12 mouse cellular contexts compared by ENCODE assay signal in genomic region chr2:32734933-32735332, GRCm38 (mm10). TPM values are rescaled to one million over a fixed set of nuclear protein-coding genes. Genes with fewer than 3 reads are reported as not detected.
DNase-seq lines count a peak whose midpoint lies in the region; ATAC-seq lines count a peak whose summit lies in the region.
"Had no signal": no experiment of that assay in that cellular context is flagged by ENCODE, and none has a peak within 500 bp of the region (broad histone marks: within the 10 kb centered on the region; RNA-seq: fewer than 3 reads in every experiment).

No protein-coding gene starts in this region.

- WGBS in forebrain, embryonic 10.5 days = 46% methylated on average over 4 of the region's 4 CpGs
- WGBS in forebrain, embryonic 14.5 days = 58% methylated on average over 4 of the region's 4 CpGs
- 33% methylated on average over 4 of the region's 4 CpGs for WGBS in liver, embryonic 15.5 days (ENCODE audit: insufficient replicate concordance)
- 57% methylated on average over 4 of the region's 4 CpGs for WGBS in forebrain, embryonic 13.5 days

- no peak for ATAC-seq in forebrain, embryonic 14.5 days
- ATAC-seq in liver, embryonic 15.5 days (ENCODE audit: insufficient read depth) = peak; percentile 45; the same call in 1 of the 2 replicates
- ATAC-seq in forebrain, embryonic 13.5 days = no peak
- ATAC-seq: activated CD4-positive, CD25-positive, alpha-beta regulatory T cell, adult 4 months had no signal

- H3K9ac ChIP-seq in forebrain, embryonic 14.5 days (ENCODE audit: low read length) = no peak overlapping the region
- H3K9ac ChIP-seq in liver, embryonic 15.5 days = no peak overlapping the region
- no peak overlapping the region for H3K9ac ChIP-seq in forebrain, embryonic 13.5 days

- DNase-seq in forebrain, embryonic 10.5 days (ENCODE audit: extremely low spot score, low spot score) = no peak
- no peak for DNase-seq in forebrain, embryonic 14.5 days (ENCODE audit: low spot score)
- peak; percentile 77 for DNase-seq in kidney, adult 11 months
- DNase-seq in cerebellum, adult 11-12 months = no peak
- DNase-seq in right cerebral cortex, postnatal 4 days = no peak

- peaks cover 3% of the 10 kb centered on the region; the same call in 1 of the 2 replicates for H3K36me3 ChIP-seq in forebrain, embryonic 10.5 days (replicated peaks)
- H3K36me3 ChIP-seq in forebrain, embryonic 14.5 days (ENCODE audit: control insufficient read depth, insufficient read depth, low read length) = no peaks in the 10 kb centered on the region
- H3K36me3 ChIP-seq in liver, embryonic 15.5 days (replicated peaks) = no peaks in the 10 kb centered on the region
- H3K36me3 ChIP-seq in forebrain, embryonic 13.5 days (ENCODE audit: poor library complexity, severe bottlenecking) = no peaks in the 10 kb centered on the region

- H3K27me3 ChIP-seq in forebrain, embryonic 10.5 days (ENCODE audit: poor library complexity, severe bottlenecking) = peaks cover 12% of the 10 kb centered on the region
- H3K27me3 ChIP-seq in forebrain, embryonic 14.5 days (replicated peaks; ENCODE audit: control insufficient read depth, insufficient read depth, low read length) = no peaks in the 10 kb centered on the region
- no peaks in the 10 kb centered on the region for H3K27me3 ChIP-seq in liver, embryonic 15.5 days
- H3K27me3 ChIP-seq in forebrain, embryonic 13.5 days = no peaks in the 10 kb centered on the region; the same call in 1 of the 2 replicates

- H3K9me3 ChIP-seq in forebrain, embryonic 10.5 days = no peaks in the 10 kb centered on the region
- no peaks in the 10 kb centered on the region for H3K9me3 ChIP-seq in forebrain, embryonic 14.5 days (replicated peaks; ENCODE audit: control insufficient read depth, low read length)
- H3K9me3 ChIP-seq in liver, embryonic 15.5 days (replicated peaks) = no peaks in the 10 kb centered on the region
- H3K9me3 ChIP-seq in forebrain, embryonic 13.5 days (replicated peaks) = no peaks in the 10 kb centered on the region

- H3K4me2 ChIP-seq in forebrain, embryonic 14.5 days (ENCODE audit: low read length) = no peak overlapping the region
- H3K4me2 ChIP-seq in liver, embryonic 15.5 days = no peak overlapping the region
- H3K4me2 ChIP-seq in forebrain, embryonic 13.5 days = no peak overlapping the region

- peak overlapping the region; percentile 54 for H3K27ac ChIP-seq in forebrain, embryonic 10.5 days
- H3K27ac ChIP-seq in forebrain, embryonic 14.5 days (ENCODE audit: low read depth, low read length) = no peak overlapping the region; the same call in 1 of the 2 replicates
- H3K27ac ChIP-seq in brown adipose tissue, adult 24 weeks (replicated peaks; ENCODE audit: low read depth, low read length) = peak overlapping the region; percentile 99
- H3K27ac ChIP-seq in liver, embryonic 15.5 days (replicated peaks) = no peak overlapping the region
- no peak overlapping the region for H3K27ac ChIP-seq in forebrain, embryonic 13.5 days
- H3K27ac ChIP-seq: macrophage had no signal

- H3K4me1 ChIP-seq in forebrain, embryonic 10.5 days = peaks cover 67% of the 10 kb centered on the region
- H3K4me1 ChIP-seq in forebrain, embryonic 14.5 days (ENCODE audit: control insufficient read depth, insufficient read depth, low read length) = no peaks in the 10 kb centered on the region
- H3K4me1 ChIP-seq in brown adipose tissue, adult 24 weeks (ENCODE audit: control insufficient read depth, insufficient read depth, insufficient read length, low read length) = peaks cover 22% of the 10 kb centered on the region
- H3K4me1 ChIP-seq in liver, embryonic 15.5 days (replicated peaks) = peaks cover 11% of the 10 kb centered on the region; the same call in 1 of the 2 replicates
- H3K4me1 ChIP-seq in forebrain, embryonic 13.5 days = no peaks in the 10 kb centered on the region

- no peak overlapping the region for H3K4me3 ChIP-seq in forebrain, embryonic 10.5 days
- no peak overlapping the region for H3K4me3 ChIP-seq in forebrain, embryonic 14.5 days (ENCODE audit: low read depth, low read length)
- peak overlapping the region; percentile 23 for H3K4me3 ChIP-seq in brown adipose tissue, adult 24 weeks (ENCODE audit: insufficient read depth, low read depth, low read length)
- H3K4me3 ChIP-seq in liver, embryonic 15.5 days (replicated peaks) = no peak overlapping the region
- no peak overlapping the region for H3K4me3 ChIP-seq in forebrain, embryonic 13.5 days
- H3K4me3 ChIP-seq: erythroblast, embryonic 14.5 days had no signal

RNA-seq across cellular contexts. Expression of gene 6330409D20Rik, which starts 5.9 kb away (rescaled TPM):
- 0.69 and 1.2 TPM in 2 replicates for polyA plus RNA-seq in forebrain, embryonic 10.5 days (2016; fragmentation: Nextera tagmentation; extraction: Ambion mirVana)
- polyA plus RNA-seq in forebrain, embryonic 14.5 days (2014; fragmentation: Nextera tagmentation; extraction: Ambion mirVana) = 3.2 and 3.4 TPM in 2 replicates
- not detected in 2 replicates for polyA plus RNA-seq in brown adipose tissue, adult 24 weeks (2012; ENCODE audit: insufficient read depth, insufficient read length, missing spikeins)
- not detected in 2 replicates for polyA plus RNA-seq in liver, embryonic 15.5 days (2015; fragmentation: Nextera tagmentation; extraction: Ambion mirVana)
- polyA plus RNA-seq in forebrain, embryonic 13.5 days (2015; fragmentation: Nextera tagmentation; extraction: Ambion mirVana) = 1.6 and 2.5 TPM in 2 replicates
- polyA plus RNA-seq: C2C12; erythroblast, embryonic 14.5 days; macrophage had no signal

RNA-seq across cellular contexts. Expression of gene Sh2d3c, which starts 14.1 kb away (rescaled TPM):
- 28.6 and 30.2 TPM in 2 replicates for polyA plus RNA-seq in forebrain, embryonic 10.5 days (2016; fragmentation: Nextera tagmentation; extraction: Ambion mirVana)
- polyA plus RNA-seq in forebrain, embryonic 14.5 days (2014; fragmentation: Nextera tagmentation; extraction: Ambion mirVana) = 25.8 and 37.4 TPM in 2 replicates
- 4.4 and 6.3 TPM in 2 replicates for polyA plus RNA-seq in brown adipose tissue, adult 24 weeks (2012; ENCODE audit: insufficient read depth, insufficient read length, missing spikeins)
- 7.0 and 8.3 TPM in 2 replicates for polyA plus RNA-seq in liver, embryonic 15.5 days (2015; fragmentation: Nextera tagmentation; extraction: Ambion mirVana)
- 23.5 and 29.2 TPM in 2 replicates for polyA plus RNA-seq in forebrain, embryonic 13.5 days (2015; fragmentation: Nextera tagmentation; extraction: Ambion mirVana)

RNA-seq across cellular contexts. Expression of gene Cdk9, which starts 22.1 kb away (rescaled TPM):
- 135 and 139 TPM in 2 replicates for polyA plus RNA-seq in forebrain, embryonic 10.5 days (2016; fragmentation: Nextera tagmentation; extraction: Ambion mirVana)
- polyA plus RNA-seq in forebrain, embryonic 14.5 days (2014; fragmentation: Nextera tagmentation; extraction: Ambion mirVana) = 72.9 and 75.1 TPM in 2 replicates
- 27.3 and 27.6 TPM in 2 replicates for polyA plus RNA-seq in brown adipose tissue, adult 24 weeks (2012; ENCODE audit: insufficient read depth, insufficient read length, missing spikeins)
- 48.3 and 49.6 TPM in 2 replicates for polyA plus RNA-seq in liver, embryonic 15.5 days (2015; fragmentation: Nextera tagmentation; extraction: Ambion mirVana)
- polyA plus RNA-seq in forebrain, embryonic 13.5 days (2015; fragmentation: Nextera tagmentation; extraction: Ambion mirVana) = 90.3 and 99.9 TPM in 2 replicates

RNA-seq across cellular contexts. Expression of gene Tor2a, which starts 22.1 kb away (rescaled TPM):
- 54.0 and 54.9 TPM in 2 replicates for polyA plus RNA-seq in forebrain, embryonic 10.5 days (2016; fragmentation: Nextera tagmentation; extraction: Ambion mirVana)
- polyA plus RNA-seq in forebrain, embryonic 14.5 days (2014; fragmentation: Nextera tagmentation; extraction: Ambion mirVana) = 67.9 and 71.2 TPM in 2 replicates
- polyA plus RNA-seq in brown adipose tissue, adult 24 weeks (2012; ENCODE audit: insufficient read depth, insufficient read length, missing spikeins) = 16.8 and 17.6 TPM in 2 replicates
- 24.7 and 27.7 TPM in 2 replicates for polyA plus RNA-seq in liver, embryonic 15.5 days (2015; fragmentation: Nextera tagmentation; extraction: Ambion mirVana)
- polyA plus RNA-seq in forebrain, embryonic 13.5 days (2015; fragmentation: Nextera tagmentation; extraction: Ambion mirVana) = 55.8 and 62.2 TPM in 2 replicates

RNA-seq across cellular contexts. Expression of gene Fpgs, which starts 31.0 kb away (rescaled TPM):
- 27.4 and 29.5 TPM in 2 replicates for polyA plus RNA-seq in forebrain, embryonic 10.5 days (2016; fragmentation: Nextera tagmentation; extraction: Ambion mirVana)
- polyA plus RNA-seq in forebrain, embryonic 14.5 days (2014; fragmentation: Nextera tagmentation; extraction: Ambion mirVana) = 10.9 and 14.3 TPM in 2 replicates
- 2.8 and 2.9 TPM in 2 replicates for polyA plus RNA-seq in brown adipose tissue, adult 24 weeks (2012; ENCODE audit: insufficient read depth, insufficient read length, missing spikeins)
- polyA plus RNA-seq in liver, embryonic 15.5 days (2015; fragmentation: Nextera tagmentation; extraction: Ambion mirVana) = 41.2 and 51.2 TPM in 2 replicates
- 14.2 and 15.7 TPM in 2 replicates for polyA plus RNA-seq in forebrain, embryonic 13.5 days (2015; fragmentation: Nextera tagmentation; extraction: Ambion mirVana)

Comparison
In these comparisons a context has a peak if more than half of its experiments do, and no peak if none do; other contexts are left out.
1. H3K27ac ChIP-seq: peak in forebrain, embryonic 10.5 days (single experiment) and brown adipose tissue, adult 24 weeks (single experiment); none in forebrain, embryonic 14.5 days (single experiment), liver, embryonic 15.5 days (single experiment) and forebrain, embryonic 13.5 days (single experiment).